Mouse (Mus musculus): ENCODE data around the gene Aars.

DNA sequence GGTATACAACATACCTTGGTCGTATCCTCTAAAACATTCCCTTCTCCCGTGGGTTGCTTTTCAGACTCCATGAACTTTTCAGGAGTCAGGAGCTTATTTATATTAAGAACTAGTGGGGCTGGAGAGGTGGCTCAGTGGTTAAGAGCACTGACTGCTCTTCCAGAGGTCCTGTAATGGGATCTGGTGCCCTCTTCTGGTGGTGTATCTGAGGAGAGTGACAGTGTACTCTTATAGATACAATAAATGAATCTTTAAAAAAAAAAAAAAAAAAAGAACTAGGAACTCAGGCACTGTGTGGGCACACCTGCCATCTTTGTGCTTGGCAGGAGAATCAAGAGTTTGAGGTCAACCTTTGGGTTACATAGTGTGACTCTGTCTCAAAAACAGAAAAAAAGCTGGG is 15.8 kb downstream of the Aars start:
- TF ChIP-seq POLR2A (IDR thresholded peaks at IDR 0.05; ENCODE audit: low read depth, low read length) (no peak), CTCF (IDR thresholded peaks at IDR 0.05; ENCODE audit: extremely low read depth, insufficient read depth, insufficient read length, insufficient replicate concordance) (no peak)

Data from spleen, adult 2 months (tissue).